Mouse (Mus musculus): Measurements from ENCODE around the gene Mapk1. TPM values are rescaled to one million over a fixed set of nuclear protein-coding genes. Genes with fewer than 3 reads are reported as not detected.

Gene Mapk1
- polyA plus RNA-seq, 1 experiment from 2014 or later, result 74.9 TPM

- H3K4me3 ChIP-seq (ENCODE audit: low read depth, low read length), result no peak overlapping the region
- ATAC-seq (ENCODE audit: low read depth), result no peak
- H3K4me2 ChIP-seq (ENCODE audit: low read depth, low read length), result no peak overlapping the region
- no peaks in the 10 kb centered on the region for H3K27me3 ChIP-seq (ENCODE audit: control insufficient read depth, insufficient read depth, low read depth, low read length)
- no peaks in the 10 kb centered on the region for H3K9me3 ChIP-seq (replicated peaks; ENCODE audit: control insufficient read depth, low read length)
- H3K4me1 ChIP-seq (ENCODE audit: control insufficient read depth, low read depth, low read length), result no peaks in the 10 kb centered on the region
- H3K36me3 ChIP-seq (ENCODE audit: control insufficient read depth, insufficient read depth), result no peaks in the 10 kb centered on the region
- 25% methylated on average over 2 of the region's 2 CpGs for WGBS (ENCODE audit: insufficient replicate concordance)
- no peak overlapping the region for H3K9ac ChIP-seq (ENCODE audit: low read depth, low read length)
- no peak overlapping the region for H3K27ac ChIP-seq (ENCODE audit: low read length)
These were observed 84.4 kb downstream of the Mapk1 start for GRCm38 (mm10) chr16:17067552-17067951.

- no peaks in the 10 kb centered on the region for H3K9me3 ChIP-seq (replicated peaks; ENCODE audit: control insufficient read depth, low read length)
- H3K27ac ChIP-seq (ENCODE audit: low read length), result peak within 1 kb of the TSS; percentile 25; the same call in 1 of the 2 replicates
- H3K4me3 ChIP-seq (ENCODE audit: low read depth, low read length), result peak within 1 kb of the TSS; percentile 70
- WGBS (ENCODE audit: insufficient replicate concordance), result 0% methylated on average over 75 of the region's 76 CpGs
- H3K9ac ChIP-seq (ENCODE audit: low read depth, low read length), result peak within 1 kb of the TSS; percentile 58
- no peaks in the 10 kb centered on the region for H3K36me3 ChIP-seq (ENCODE audit: control insufficient read depth, insufficient read depth)
- H3K27me3 ChIP-seq (ENCODE audit: control insufficient read depth, insufficient read depth, low read depth, low read length), result no peaks in the 10 kb centered on the region
- peak within 1 kb of the TSS; percentile 87 for H3K4me2 ChIP-seq (ENCODE audit: low read depth, low read length)
- no peaks in the 10 kb centered on the region for H3K4me1 ChIP-seq (ENCODE audit: control insufficient read depth, low read depth, low read length)
- ATAC-seq (ENCODE audit: low read depth), result peak; percentile 88
These were observed 86.6 kb downstream of the Mapk1 start, which contains the start of gene Ypel1 for GRCm38 (mm10) chr16:17069511-17070443. Ypel1 (plus strand) TSS chr16:17069696.

GRCm38 (mm10) chr16:17070716-17071115, 87.5 kb downstream of the Mapk1 start:
- H3K9ac ChIP-seq (ENCODE audit: low read depth, low read length), result no peak overlapping the region
- H3K27ac ChIP-seq (ENCODE audit: low read length), result no peak overlapping the region
- H3K4me2 ChIP-seq (ENCODE audit: low read depth, low read length), result peak overlapping the region; percentile 87
- H3K36me3 ChIP-seq (ENCODE audit: control insufficient read depth, insufficient read depth), result no peaks in the 10 kb centered on the region
- WGBS (ENCODE audit: insufficient replicate concordance), result 41% methylated on average over 6 of the region's 6 CpGs
- no peaks in the 10 kb centered on the region for H3K27me3 ChIP-seq (ENCODE audit: control insufficient read depth, insufficient read depth, low read depth, low read length)
- no peak for ATAC-seq (ENCODE audit: low read depth)
- no peaks in the 10 kb centered on the region for H3K4me1 ChIP-seq (ENCODE audit: control insufficient read depth, low read depth, low read length)
- H3K9me3 ChIP-seq (replicated peaks; ENCODE audit: control insufficient read depth, low read length), result no peaks in the 10 kb centered on the region
- H3K4me3 ChIP-seq (ENCODE audit: low read depth, low read length), result peak overlapping the region; percentile 70

GRCm38 (mm10) chr16:17073000-17073399, 89.8 kb downstream of the Mapk1 start:
- no peaks in the 10 kb centered on the region for H3K36me3 ChIP-seq (ENCODE audit: control insufficient read depth, insufficient read depth)
- no peaks in the 10 kb centered on the region for H3K4me1 ChIP-seq (ENCODE audit: control insufficient read depth, low read depth, low read length)
- H3K4me2 ChIP-seq (ENCODE audit: low read depth, low read length), result no peak overlapping the region
- no peaks in the 10 kb centered on the region for H3K9me3 ChIP-seq (replicated peaks; ENCODE audit: control insufficient read depth, low read length)
- no peak overlapping the region for H3K4me3 ChIP-seq (ENCODE audit: low read depth, low read length)
- H3K27me3 ChIP-seq (ENCODE audit: control insufficient read depth, insufficient read depth, low read depth, low read length), result no peaks in the 10 kb centered on the region
- 69% methylated on average over 7 of the region's 7 CpGs for WGBS (ENCODE audit: insufficient replicate concordance)
- H3K9ac ChIP-seq (ENCODE audit: low read depth, low read length), result no peak overlapping the region
- ATAC-seq (ENCODE audit: low read depth), result no peak
- no peak overlapping the region for H3K27ac ChIP-seq (ENCODE audit: low read length)

GRCm38 (mm10) chr16:17076301-17076700, 93.1 kb downstream of the Mapk1 start:
- no peak for ATAC-seq (ENCODE audit: low read depth)
- Histone ChIP-seq H3K4me2 (ENCODE audit: low read depth, low read length) (no peak overlapping the region), H3K36me3 (ENCODE audit: control insufficient read depth, insufficient read depth) (no peaks in the 10 kb centered on the region), H3K4me1 (ENCODE audit: control insufficient read depth, low read depth, low read length) (no peaks in the 10 kb centered on the region), H3K27ac (ENCODE audit: low read length) (no peak overlapping the region), H3K9me3 (replicated peaks; ENCODE audit: control insufficient read depth, low read length) (no peaks in the 10 kb centered on the region), H3K9ac (ENCODE audit: low read depth, low read length) (no peak overlapping the region), H3K27me3 (ENCODE audit: control insufficient read depth, insufficient read depth, low read depth, low read length) (no peaks in the 10 kb centered on the region), H3K4me3 (ENCODE audit: low read depth, low read length) (no peak overlapping the region)
- 86% methylated on average over 2 of the region's 2 CpGs for WGBS (ENCODE audit: insufficient replicate concordance)

GRCm38 (mm10) chr16:17076869-17077268, 93.7 kb downstream of the Mapk1 start:
- Histone ChIP-seq H3K36me3 (ENCODE audit: control insufficient read depth, insufficient read depth) (no peaks in the 10 kb centered on the region), H3K4me2 (ENCODE audit: low read depth, low read length) (no peak overlapping the region), H3K4me3 (ENCODE audit: low read depth, low read length) (no peak overlapping the region), H3K9me3 (replicated peaks; ENCODE audit: control insufficient read depth, low read length) (no peaks in the 10 kb centered on the region), H3K4me1 (ENCODE audit: control insufficient read depth, low read depth, low read length) (no peaks in the 10 kb centered on the region), H3K27ac (ENCODE audit: low read length) (no peak overlapping the region), H3K27me3 (ENCODE audit: control insufficient read depth, insufficient read depth, low read depth, low read length) (no peaks in the 10 kb centered on the region), H3K9ac (ENCODE audit: low read depth, low read length) (no peak overlapping the region)
- ATAC-seq (ENCODE audit: low read depth), result no peak

GRCm38 (mm10) chr16:17078101-17078500, 94.9 kb downstream of the Mapk1 start:
- Histone ChIP-seq H3K4me2 (ENCODE audit: low read depth, low read length) (no peak overlapping the region), H3K4me3 (ENCODE audit: low read depth, low read length) (no peak overlapping the region), H3K27ac (ENCODE audit: low read length) (no peak overlapping the region), H3K4me1 (ENCODE audit: control insufficient read depth, low read depth, low read length) (no peaks in the 10 kb centered on the region), H3K36me3 (ENCODE audit: control insufficient read depth, insufficient read depth) (no peaks in the 10 kb centered on the region), H3K27me3 (ENCODE audit: control insufficient read depth, insufficient read depth, low read depth, low read length) (no peaks in the 10 kb centered on the region), H3K9ac (ENCODE audit: low read depth, low read length) (no peak overlapping the region), H3K9me3 (replicated peaks; ENCODE audit: control insufficient read depth, low read length) (no peaks in the 10 kb centered on the region)
- WGBS (ENCODE audit: insufficient replicate concordance), result 79% methylated on average over 7 of the region's 7 CpGs
- ATAC-seq (ENCODE audit: low read depth), result no peak

- no peak for ATAC-seq (ENCODE audit: low read depth)
- no peak overlapping the region for H3K27ac ChIP-seq (ENCODE audit: low read length)
- 72% methylated on average over 6 of the region's 6 CpGs for WGBS (ENCODE audit: insufficient replicate concordance)
- no peak overlapping the region for H3K4me2 ChIP-seq (ENCODE audit: low read depth, low read length)
- H3K4me1 ChIP-seq (ENCODE audit: control insufficient read depth, low read depth, low read length), result no peaks in the 10 kb centered on the region
- H3K36me3 ChIP-seq (ENCODE audit: control insufficient read depth, insufficient read depth), result peaks cover 3% of the 10 kb centered on the region
- no peak overlapping the region for H3K9ac ChIP-seq (ENCODE audit: low read depth, low read length)
- H3K9me3 ChIP-seq (replicated peaks; ENCODE audit: control insufficient read depth, low read length), result no peaks in the 10 kb centered on the region
- no peak overlapping the region for H3K4me3 ChIP-seq (ENCODE audit: low read depth, low read length)
- H3K27me3 ChIP-seq (ENCODE audit: control insufficient read depth, insufficient read depth, low read depth, low read length), result no peaks in the 10 kb centered on the region
These were observed 99.1 kb downstream of the Mapk1 start for GRCm38 (mm10) chr16:17082121-17082792.

GRCm38 (mm10) chr16:17085636-17086035, 102.5 kb downstream of the Mapk1 start:
- WGBS (ENCODE audit: insufficient replicate concordance), result 77% methylated on average over 4 of the region's 4 CpGs
- H3K27me3 ChIP-seq (ENCODE audit: control insufficient read depth, insufficient read depth, low read depth, low read length), result no peaks in the 10 kb centered on the region
- H3K4me3 ChIP-seq (ENCODE audit: low read depth, low read length), result no peak overlapping the region
- no peak overlapping the region for H3K4me2 ChIP-seq (ENCODE audit: low read depth, low read length)
- H3K36me3 ChIP-seq (ENCODE audit: control insufficient read depth, insufficient read depth), result peaks cover 20% of the 10 kb centered on the region
- no peaks in the 10 kb centered on the region for H3K4me1 ChIP-seq (ENCODE audit: control insufficient read depth, low read depth, low read length)
- H3K9me3 ChIP-seq (replicated peaks; ENCODE audit: control insufficient read depth, low read length), result no peaks in the 10 kb centered on the region
- H3K27ac ChIP-seq (ENCODE audit: low read length), result no peak overlapping the region
- ATAC-seq (ENCODE audit: low read depth), result no peak
- H3K9ac ChIP-seq (ENCODE audit: low read depth, low read length), result no peak overlapping the region

All from liver, embryonic 16.5 days (tissue).